Mouse (Mus musculus): ENCODE measurements around the gene Dusp16. TPM values are rescaled to one million over a fixed set of nuclear protein-coding genes. Genes with fewer than 3 reads are reported as not detected.

Dusp16 gene
- polyA plus RNA-seq, 1 experiment, result 21.1 TPM

DNA sequence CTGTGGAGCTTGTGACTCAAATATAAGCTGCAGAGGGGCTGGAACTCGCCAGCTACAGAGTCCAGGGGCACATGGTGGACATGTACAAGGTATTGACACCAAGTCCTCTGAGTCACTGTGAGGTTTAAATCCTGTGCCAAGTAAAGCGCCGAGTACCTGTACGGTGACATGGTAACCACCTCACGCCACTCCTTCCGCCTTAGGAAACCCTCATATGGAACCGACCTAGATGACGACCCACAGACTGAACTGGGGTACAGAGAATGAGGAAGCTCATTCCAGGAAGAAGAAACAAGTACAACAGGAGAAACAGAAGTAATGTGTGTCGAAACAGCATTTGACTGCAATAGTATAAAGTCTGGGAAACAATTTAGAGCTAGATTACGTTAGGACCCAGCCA lies 3.9 kb upstream of the Dusp16 start:
- 0 out of 2 replicates have a peak, but pooled peaks cover 6% of the 10 kb centered on the region for H3K4me1 ChIP-seq (ENCODE audit: control insufficient read depth, insufficient read depth, low read length)
- 60% methylated on average over 10 of the region's 10 CpGs for WGBS
- TF ChIP-seq POLR2A (IDR thresholded peaks at IDR 0.05; ENCODE audit: borderline replicate concordance, extremely low read depth, low read depth, low read length), result no peak
- TF ChIP-seq CTCF (IDR thresholded peaks at IDR 0.05; ENCODE audit: insufficient read depth, low read length), result no peak
- no peak overlapping the region for H3K4me3 ChIP-seq (replicated peaks; ENCODE audit: extremely low read depth, low read depth, low read length)
- DNase-seq, result no peak

DNA sequence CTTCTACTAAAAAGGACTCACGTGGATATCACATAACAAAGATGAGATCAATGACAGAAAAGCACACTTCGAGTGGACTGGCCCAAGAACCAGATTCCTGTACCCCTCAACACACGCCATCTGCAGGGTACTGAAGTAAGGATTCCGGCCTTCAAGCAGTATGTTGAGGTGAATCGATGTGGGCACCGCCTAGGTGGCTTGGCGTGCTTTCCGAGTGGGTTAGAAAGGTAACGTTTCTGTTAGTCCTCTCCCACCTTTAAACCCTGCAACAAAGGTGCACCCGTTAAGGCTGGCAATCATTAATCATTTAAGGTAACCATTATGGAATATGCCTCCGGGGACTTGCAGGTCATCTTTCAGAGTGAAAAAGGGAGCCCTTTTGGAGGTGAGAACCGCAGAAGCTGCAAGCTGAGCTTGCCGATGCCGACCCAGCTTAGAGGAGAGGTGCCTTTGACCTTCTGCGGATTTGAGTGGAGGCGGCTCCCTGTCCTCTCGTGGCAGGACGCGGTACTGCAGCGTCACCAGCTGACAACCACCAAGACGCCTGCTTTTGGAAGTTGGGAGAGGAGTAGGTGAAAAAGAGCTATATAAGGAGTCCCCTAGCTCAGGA lies 1.6 kb upstream of the Dusp16 start:
- no peak overlapping the region for H3K4me3 ChIP-seq (replicated peaks; ENCODE audit: extremely low read depth, low read depth, low read length)
- peaks cover 11% of the 10 kb centered on the region for H3K4me1 ChIP-seq (ENCODE audit: control insufficient read depth, insufficient read depth, low read length)
- TF ChIP-seq CTCF (IDR thresholded peaks at IDR 0.05; ENCODE audit: insufficient read depth, low read length), result peak; percentile 91
- no peak for TF ChIP-seq POLR2A (IDR thresholded peaks at IDR 0.05; ENCODE audit: borderline replicate concordance, extremely low read depth, low read depth, low read length)
- peak; percentile 89 for DNase-seq
- 21% methylated on average over 21 of the region's 21 CpGs for WGBS

DNA sequence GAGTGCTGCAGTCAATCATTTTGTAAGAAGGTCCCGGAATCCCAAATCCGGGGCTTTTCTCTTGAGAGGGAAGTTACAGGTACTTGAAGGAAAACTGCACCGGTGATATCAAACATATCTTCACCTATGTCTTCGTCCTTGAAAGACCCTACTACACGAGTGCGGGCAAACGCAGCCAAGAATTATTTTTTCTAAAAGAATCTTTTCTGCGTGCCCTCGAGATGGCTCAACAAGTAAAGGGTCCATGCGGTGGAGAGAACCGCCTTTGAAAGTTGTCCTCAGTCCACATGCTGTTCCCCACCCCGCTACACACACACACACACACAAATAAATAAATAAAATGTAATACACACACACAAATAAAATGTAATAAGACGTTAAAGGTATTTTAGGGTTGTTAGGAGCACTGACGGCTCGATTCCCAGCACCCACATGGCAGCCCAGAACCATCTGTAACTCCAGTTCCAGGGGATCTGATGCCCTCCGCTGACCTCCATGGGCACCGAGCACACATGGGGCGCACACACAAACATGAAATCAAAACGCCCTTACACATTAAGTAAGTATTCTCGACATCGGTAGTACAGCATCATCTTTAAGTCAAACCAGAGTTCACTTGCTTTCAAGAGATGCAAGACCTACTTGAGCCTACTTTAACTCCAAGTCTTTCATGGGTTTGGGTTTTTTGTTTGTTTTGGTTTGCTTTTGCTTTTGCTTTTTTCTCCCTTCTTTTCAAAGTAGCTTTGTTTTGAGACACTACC lies 801 bp upstream of the Dusp16 start:
- TF ChIP-seq POLR2A (IDR thresholded peaks at IDR 0.05; ENCODE audit: borderline replicate concordance, extremely low read depth, low read depth, low read length), result no peak
- no peak for TF ChIP-seq CTCF (IDR thresholded peaks at IDR 0.05; ENCODE audit: insufficient read depth, low read length)
- WGBS, result 60% methylated on average over 21 of the region's 21 CpGs
- Histone ChIP-seq H3K4me3 (replicated peaks; ENCODE audit: extremely low read depth, low read depth, low read length) (peak overlapping the region; percentile 73), H3K4me1 (ENCODE audit: control insufficient read depth, insufficient read depth, low read length) (peaks cover 11% of the 10 kb centered on the region)
- no peak for DNase-seq

DNA sequence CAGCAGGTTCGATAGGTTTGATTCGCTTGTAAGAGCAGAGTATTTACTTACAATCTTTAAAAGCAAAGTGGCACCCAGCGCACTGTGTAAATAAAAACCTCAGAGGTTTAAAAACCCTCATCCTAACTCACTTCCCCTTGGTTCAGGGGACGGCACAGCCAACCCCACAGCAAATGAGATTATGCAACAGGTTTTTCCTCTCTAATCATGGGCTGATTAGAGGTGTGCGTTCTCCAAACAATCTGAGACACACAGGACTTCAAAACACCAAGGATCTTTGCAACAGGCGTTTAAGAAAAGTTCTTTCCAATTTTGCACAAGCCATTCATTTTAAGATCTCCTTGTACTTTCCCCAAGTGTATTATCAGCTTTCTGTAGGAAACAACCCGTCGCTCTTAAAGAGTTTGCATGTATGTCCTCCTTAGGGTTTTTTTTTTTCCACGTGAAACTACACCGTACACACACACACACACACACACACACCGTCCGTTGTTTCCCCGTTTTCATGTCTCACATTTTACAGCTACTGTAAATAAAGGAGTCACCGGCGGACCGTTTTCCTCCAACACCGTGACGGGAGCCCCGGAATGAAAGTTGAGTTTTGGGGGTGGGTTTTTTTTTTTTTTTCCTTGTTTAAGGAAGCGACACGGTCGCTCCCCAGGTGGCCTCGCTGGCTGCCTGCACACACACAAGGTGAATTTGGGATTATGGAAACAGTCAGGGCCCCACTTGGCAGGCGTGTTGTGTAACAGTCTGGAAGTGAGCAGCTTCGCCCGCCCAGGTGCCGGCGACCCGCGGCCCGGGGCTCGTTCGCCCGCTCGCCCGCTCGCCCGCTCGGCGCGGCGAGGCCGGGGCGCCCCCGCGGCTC lies 940 bp downstream of the Dusp16 start:
- DNase-seq, result peak; percentile 53
- no peak for TF ChIP-seq CTCF (IDR thresholded peaks at IDR 0.05; ENCODE audit: insufficient read depth, low read length)
- TF ChIP-seq POLR2A (IDR thresholded peaks at IDR 0.05; ENCODE audit: borderline replicate concordance, extremely low read depth, low read depth, low read length), result 0 out of 2 replicates have a peak, but pooled peaks have one; percentile 35
- 4% methylated on average over 46 of the region's 46 CpGs for WGBS
- Histone ChIP-seq H3K4me3 (replicated peaks; ENCODE audit: extremely low read depth, low read depth, low read length) (peak overlapping the region; percentile 99), H3K4me1 (ENCODE audit: control insufficient read depth, insufficient read depth, low read length) (peaks cover 11% of the 10 kb centered on the region)

DNA sequence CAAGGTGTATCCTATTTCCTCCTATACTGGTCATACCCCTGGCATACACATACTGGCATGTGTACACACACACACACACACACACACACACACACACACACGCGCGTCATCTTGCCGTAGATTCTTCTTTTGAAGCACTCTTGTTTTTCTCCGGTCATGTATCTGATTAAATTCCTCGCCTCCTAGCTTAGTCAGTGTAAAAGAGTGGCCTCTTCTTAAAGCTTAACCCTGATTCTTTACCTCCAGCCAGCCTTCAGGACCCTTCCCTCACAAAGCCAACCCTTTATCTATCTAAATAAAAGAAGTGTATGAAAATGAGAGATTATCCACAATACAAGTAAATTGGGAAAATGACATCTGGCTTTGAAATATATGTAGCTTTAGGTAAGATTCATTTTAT lies 3.3 kb downstream of the Dusp16 start:
- no peak overlapping the region for H3K4me3 ChIP-seq (replicated peaks; ENCODE audit: extremely low read depth, low read depth, low read length)
- WGBS, result 73% methylated on average over 6 of the region's 6 CpGs
- DNase-seq, result no peak
- peaks cover 11% of the 10 kb centered on the region for H3K4me1 ChIP-seq (ENCODE audit: control insufficient read depth, insufficient read depth, low read length)
- no peak for TF ChIP-seq CTCF (IDR thresholded peaks at IDR 0.05; ENCODE audit: insufficient read depth, low read length)
- TF ChIP-seq POLR2A (IDR thresholded peaks at IDR 0.05; ENCODE audit: borderline replicate concordance, extremely low read depth, low read depth, low read length), result no peak

DNA sequence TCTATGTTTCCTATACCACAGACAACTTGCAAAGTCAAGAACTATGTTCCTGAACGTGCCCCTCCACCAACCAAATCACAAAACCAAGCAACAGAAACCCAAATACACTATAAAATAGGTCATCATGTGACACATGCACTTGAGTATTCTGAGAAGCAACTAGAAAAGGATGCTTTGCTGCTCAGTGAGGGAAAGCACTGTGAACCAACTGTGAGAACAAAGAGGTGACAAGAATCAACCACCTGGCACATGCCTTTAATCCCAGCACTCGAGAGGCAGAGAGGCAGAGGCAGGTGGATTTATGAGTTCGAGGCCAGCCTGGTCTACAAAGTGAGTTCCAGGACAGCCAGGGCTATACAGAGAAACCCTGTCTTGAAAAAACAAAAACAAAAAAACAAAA lies 6.0 kb downstream of the Dusp16 start:
- Histone ChIP-seq H3K4me3 (replicated peaks; ENCODE audit: extremely low read depth, low read depth, low read length) (no peak overlapping the region), H3K4me1 (ENCODE audit: control insufficient read depth, insufficient read depth, low read length) (peaks cover 11% of the 10 kb centered on the region)
- TF ChIP-seq POLR2A (IDR thresholded peaks at IDR 0.05; ENCODE audit: borderline replicate concordance, extremely low read depth, low read depth, low read length) (no peak), CTCF (IDR thresholded peaks at IDR 0.05; ENCODE audit: insufficient read depth, low read length) (no peak)
- DNase-seq, result no peak
- 59% methylated on average over 3 of the region's 3 CpGs for WGBS

DNA sequence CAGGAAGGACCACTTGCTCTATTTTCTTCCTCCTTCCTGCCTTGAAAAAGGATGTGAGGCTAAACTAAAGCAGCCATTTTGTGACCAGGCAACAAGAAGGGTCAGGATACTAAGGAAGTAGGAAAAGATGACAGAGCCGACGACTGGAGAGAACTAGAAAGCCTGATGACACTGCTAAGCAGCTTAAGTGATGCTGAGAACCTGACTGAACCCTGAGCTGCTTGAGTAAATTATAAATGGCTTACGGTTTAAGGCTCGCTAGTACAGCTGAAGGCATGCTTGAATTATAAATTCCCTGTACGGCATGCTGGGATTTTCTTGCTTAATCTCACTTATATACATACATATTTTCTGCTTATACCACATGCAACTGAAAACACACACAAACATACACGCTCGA lies 9.5 kb downstream of the Dusp16 start:
- H3K4me1 ChIP-seq (ENCODE audit: control insufficient read depth, insufficient read depth, low read length), result peaks cover 7% of the 10 kb centered on the region
- no peak for DNase-seq
- WGBS, result 85% methylated on average over 7 of the region's 7 CpGs
- H3K4me3 ChIP-seq (replicated peaks; ENCODE audit: extremely low read depth, low read depth, low read length), result no peak overlapping the region
- TF ChIP-seq CTCF (IDR thresholded peaks at IDR 0.05; ENCODE audit: insufficient read depth, low read length), result no peak
- TF ChIP-seq POLR2A (IDR thresholded peaks at IDR 0.05; ENCODE audit: borderline replicate concordance, extremely low read depth, low read depth, low read length), result no peak

DNA sequence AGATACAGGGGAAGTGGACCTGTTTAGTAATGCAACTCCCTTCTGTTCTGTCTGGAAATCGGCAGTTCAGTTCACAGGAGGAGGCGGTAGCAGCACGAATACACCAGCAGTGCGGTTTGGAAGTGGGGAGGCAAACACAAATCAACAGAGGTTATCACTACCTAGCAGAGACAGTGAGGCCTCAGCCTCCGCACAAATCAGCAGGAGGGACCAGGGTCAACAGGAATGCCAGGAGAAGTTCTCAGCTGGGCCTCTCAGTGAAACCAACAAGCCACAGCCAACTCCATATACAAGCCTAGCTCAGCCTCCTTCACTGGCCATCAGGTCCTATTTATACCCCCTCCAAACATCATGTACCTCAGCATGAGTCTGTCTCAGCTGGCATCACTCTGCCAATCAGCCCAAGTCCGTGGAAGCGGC lies 10.9 kb downstream of the Dusp16 start:
- 83% methylated on average over 7 of the region's 7 CpGs for WGBS
- H3K4me3 ChIP-seq (replicated peaks; ENCODE audit: extremely low read depth, low read depth, low read length), result no peak overlapping the region
- TF ChIP-seq POLR2A (IDR thresholded peaks at IDR 0.05; ENCODE audit: borderline replicate concordance, extremely low read depth, low read depth, low read length), result no peak
- TF ChIP-seq CTCF (IDR thresholded peaks at IDR 0.05; ENCODE audit: insufficient read depth, low read length), result no peak
- no peak for DNase-seq
- H3K4me1 ChIP-seq (ENCODE audit: control insufficient read depth, insufficient read depth, low read length), result peaks cover 7% of the 10 kb centered on the region

DNA sequence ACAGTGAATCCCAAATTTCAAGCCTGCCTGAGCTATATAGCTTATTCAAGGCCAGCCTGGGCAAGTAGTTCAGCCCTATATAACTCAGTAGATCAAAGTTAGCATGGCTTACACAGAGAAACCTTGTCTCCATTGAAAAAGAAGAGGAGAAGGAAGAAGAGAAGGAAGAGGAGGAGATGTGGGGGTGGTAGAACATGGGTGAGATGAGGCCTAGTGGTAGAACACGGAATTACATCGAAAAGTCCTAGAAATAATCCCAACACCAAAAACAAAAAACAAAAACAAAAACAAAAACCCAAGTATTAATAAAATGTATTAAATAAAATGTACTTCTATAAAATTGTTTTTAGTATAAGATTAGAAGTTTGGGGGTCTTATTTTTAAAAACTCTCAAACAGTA lies 12.4 kb downstream of the Dusp16 start:
- TF ChIP-seq POLR2A (IDR thresholded peaks at IDR 0.05; ENCODE audit: borderline replicate concordance, extremely low read depth, low read depth, low read length), result no peak
- TF ChIP-seq CTCF (IDR thresholded peaks at IDR 0.05; ENCODE audit: insufficient read depth, low read length), result no peak
- Histone ChIP-seq H3K4me3 (replicated peaks; ENCODE audit: extremely low read depth, low read depth, low read length) (no peak overlapping the region), H3K4me1 (ENCODE audit: control insufficient read depth, insufficient read depth, low read length) (peaks cover 7% of the 10 kb centered on the region)
- 81% methylated on average over 2 of the region's 2 CpGs for WGBS
- DNase-seq, result no peak

All from lung, adult 2 months (tissue).